Mouse (Mus musculus) megakaryocyte, adult 5-6 weeks (primary cell): ENCODE measurements around the gene Rflnb. TPM values are rescaled to one million over a fixed set of nuclear protein-coding genes. Genes with fewer than 3 reads are reported as not detected.
A peak's percentile ranks its signal among the peaks of the same experiment; 100 is the strongest.

Experiments used
- ATAC-seq: 2 replicates; pipeline ENCODE4 v1.8.0; 2016; ENCODE audit warnings: mild to moderate bottlenecking, inconsistent platforms; ENCODE audit not compliant: poor library complexity, severe bottlenecking
- total RNA-seq, 2 experiments: library from RNA; stranded (forward) in 1 of 2; stranded (reverse) in 1 of 2; fragments of 153-499, 151-499 nt in 1 of 2; fragments of 221-1000, 200-1000 nt in 1 of 2; gene quantifications; 2 replicates each; pipeline versions ENCODE4 v1.2.3 to v1.2.4; 2015 to 2017

Rflnb gene
- total RNA-seq (2015), result 34.6 and 37.5 TPM in 2 replicates
- 45.7 and 54.6 TPM in 2 replicates for total RNA-seq (2017)

GRCm38 (mm10) chr11:76027139-76028071 lies at the start of gene Rflnb:
Rflnb (minus strand) TSS chr11:76027782.
- peak; percentile 88 for ATAC-seq

GRCm38 (mm10) chr11:76077341-76077740 lies 49.8 kb upstream of the Rflnb start:
- ATAC-seq, result no peak

- ATAC-seq, result no peak
Observed at GRCm38 (mm10) chr11:76074296-76075093, 46.9 kb upstream of the Rflnb start.

DNA sequence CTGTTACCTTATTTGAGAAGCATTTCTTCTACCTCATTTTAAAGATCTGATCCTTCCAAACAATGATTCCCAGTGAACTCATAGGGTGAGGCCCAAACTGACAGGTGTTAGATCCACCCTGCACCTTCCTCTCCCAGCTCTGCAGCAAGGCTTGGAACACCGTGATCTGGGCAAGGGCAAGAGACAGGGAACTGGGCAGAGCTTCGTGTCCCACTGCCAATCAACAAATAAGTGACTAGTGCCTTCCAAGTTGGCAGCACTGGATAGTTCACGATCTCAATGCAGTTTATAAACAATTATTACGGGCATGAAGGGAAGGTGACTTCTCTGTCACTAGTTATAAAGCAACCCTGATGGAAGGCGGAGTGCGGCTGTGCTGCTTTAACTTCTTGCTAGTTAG lies 42.2 kb upstream of the Rflnb start:
- no peak for ATAC-seq

GRCm38 (mm10) chr11:76066563-76067156 lies 39.1 kb upstream of the Rflnb start:
- no peak for ATAC-seq

DNA sequence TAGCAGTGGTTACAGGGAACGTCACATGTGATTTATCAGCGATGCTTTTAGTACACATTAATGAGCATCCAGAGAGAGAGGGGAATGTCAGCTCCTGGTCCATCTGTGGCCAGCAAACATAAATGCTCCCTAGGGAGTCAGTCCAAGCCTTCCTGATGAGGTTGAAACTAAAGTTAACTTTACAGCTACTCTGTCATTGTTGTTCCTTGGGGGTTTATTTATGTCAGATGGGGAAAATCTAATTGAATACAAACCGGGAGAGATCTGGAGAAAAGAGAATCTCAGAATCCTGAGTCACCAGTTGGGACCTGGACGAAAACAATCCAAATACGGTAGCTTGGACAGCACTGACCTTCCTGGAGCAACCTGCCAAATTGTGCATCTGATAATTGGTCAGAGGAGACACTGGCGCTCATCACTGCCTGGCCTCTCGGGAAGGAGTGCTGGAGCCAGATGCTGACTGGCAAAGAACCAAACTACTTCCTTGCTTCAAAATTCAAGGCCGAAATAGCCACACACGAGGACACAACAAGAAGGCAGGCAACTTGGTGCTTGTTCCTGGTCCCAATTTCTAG lies 38.0 kb upstream of the Rflnb start:
- ATAC-seq, result no peak

- ATAC-seq, result peak; percentile 97
Observed at GRCm38 (mm10) chr11:76064411-76064810, 36.8 kb upstream of the Rflnb start.

GRCm38 (mm10) chr11:76060906-76061305 lies 33.3 kb upstream of the Rflnb start:
- ATAC-seq, result no peak

DNA sequence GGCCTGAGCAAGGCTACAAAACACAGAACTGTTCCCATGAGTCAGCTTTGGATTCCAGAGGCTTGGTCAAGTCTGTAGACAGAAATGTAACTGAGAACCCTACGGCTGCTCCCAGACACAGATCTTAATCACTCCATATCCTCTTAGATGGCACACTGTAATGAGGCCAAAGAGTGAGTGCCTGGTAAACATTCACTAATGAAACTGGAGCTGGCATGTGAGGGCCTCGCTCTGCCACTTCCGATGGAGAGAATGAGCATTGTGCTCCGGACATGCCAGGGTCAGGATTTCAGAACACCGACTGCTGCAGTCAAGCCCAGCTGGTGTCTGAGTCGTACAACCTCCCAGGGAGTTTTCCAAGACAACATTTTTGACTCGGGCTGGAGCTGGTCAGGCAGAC lies 32.4 kb upstream of the Rflnb start:
- no peak for ATAC-seq

DNA sequence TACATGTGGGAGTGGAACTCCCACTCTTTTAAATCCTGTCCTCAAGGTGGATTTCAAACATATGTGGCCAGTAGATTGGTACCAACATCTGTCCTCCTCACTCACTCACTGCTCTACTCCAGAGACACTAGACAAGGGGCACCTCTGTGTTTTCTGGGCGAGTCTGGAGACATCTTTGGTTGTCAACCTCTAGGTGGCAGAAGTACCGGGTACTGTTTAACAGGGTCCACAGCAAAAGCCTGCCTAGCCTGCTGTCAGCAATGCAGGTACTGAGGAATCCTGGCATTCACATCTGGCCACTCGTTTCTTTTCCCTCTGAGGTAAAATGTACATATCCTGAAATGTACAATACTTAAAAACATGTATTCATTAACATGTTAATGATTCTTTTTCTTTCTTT lies 28.9 kb upstream of the Rflnb start:
- no peak for ATAC-seq

DNA sequence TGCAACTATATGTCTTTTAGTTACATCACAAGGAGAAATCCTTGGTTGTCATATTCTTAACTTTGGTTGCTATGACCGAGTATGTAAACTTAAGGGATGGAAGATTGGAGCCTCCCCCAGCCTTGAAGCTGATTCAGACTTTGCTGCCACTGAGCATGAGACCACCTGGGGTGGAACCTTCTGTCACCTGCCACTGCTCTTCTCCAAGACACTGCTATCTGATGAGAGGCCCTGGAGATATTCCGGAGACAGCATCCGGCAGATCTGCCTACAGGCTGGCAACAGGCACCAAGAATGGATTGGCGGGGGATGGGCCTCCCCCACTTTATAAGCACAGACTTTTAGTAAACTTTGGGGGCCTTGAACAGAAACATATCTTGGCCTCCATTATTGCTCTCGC lies 24.9 kb upstream of the Rflnb start:
- no peak for ATAC-seq

DNA sequence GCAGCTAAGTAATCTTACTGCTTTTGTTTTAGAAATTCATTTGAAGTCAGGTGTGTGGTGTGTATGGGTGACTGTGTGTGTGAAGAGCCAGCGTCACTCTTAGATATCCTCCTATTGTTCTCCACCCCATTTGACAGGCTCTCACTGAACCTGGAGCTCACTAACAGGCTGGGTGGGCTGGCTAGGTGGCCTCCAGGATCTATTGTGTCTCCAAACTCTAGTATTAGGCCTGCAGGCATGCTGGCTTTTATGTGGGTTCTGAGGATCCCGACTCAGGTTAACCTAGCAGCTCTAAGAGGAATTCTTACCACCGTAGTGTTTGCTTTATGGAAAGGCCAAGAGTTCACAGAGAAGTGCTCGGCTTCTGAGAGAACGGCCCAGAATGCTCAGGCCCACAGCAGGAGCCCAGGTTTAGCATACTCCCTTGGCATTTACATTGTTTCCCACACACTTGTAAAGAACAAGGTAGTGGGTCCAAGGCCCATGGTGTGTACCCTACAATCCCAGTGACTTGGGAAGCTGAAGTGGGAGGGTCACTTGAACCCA lies 23.5 kb upstream of the Rflnb start:
- no peak for ATAC-seq

- ATAC-seq, result no peak
Observed at GRCm38 (mm10) chr11:76050509-76050908, 22.9 kb upstream of the Rflnb start.

DNA sequence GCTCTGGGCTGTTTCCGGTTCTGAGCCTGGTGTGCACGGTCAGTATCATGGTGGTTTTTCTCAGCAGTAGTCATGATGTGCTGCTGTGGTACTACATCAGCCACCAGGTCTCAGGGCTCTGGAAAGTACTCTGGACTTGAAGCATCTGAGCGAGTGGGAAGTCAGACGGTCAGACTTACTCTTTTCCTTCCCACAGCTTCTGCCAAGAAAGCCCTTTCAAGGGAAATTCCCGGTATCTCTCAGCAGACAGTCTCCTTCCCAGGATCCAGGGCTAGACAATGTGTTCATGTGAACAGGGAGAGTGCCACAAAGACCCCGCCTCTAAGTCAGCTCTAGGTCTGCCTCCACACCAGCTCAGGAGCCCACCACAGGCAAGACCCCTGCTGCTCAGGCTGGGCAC lies 17.8 kb upstream of the Rflnb start:
- ATAC-seq, result no peak

- ATAC-seq, result no peak
Observed at GRCm38 (mm10) chr11:76044468-76044867, 16.9 kb upstream of the Rflnb start.

GRCm38 (mm10) chr11:76042882-76043281 lies 15.3 kb upstream of the Rflnb start:
- no peak for ATAC-seq

- ATAC-seq, result no peak
Observed at GRCm38 (mm10) chr11:76042041-76042638, 14.6 kb upstream of the Rflnb start.

DNA sequence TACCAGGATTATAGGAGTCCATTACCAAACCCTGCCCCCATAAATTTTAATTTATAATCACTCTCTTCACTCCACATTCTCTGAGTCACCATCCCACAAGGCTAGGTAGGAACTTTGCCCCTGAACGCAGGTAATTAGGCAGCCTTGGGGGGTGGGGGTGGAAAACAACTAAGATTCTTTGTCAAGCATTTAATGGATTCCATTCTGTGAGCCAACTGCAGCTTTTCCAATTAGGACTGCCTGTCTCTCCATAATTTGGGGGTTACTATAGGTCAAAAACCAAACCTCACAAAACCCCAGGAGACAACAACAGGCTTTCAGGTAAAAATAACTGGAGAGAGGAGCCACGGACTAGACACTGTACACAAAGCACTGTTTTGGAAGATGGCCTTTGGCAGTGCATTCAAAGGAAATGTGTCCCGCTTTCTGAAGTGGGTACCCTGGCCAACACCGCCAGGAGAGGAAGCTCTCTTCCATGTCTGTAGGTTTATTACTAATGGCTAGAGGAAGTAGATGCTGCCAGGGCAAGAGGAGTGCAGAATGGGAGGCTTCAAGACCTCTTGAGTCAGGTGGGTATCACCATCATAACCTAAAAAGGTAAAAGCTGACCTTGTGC lies 13.3 kb upstream of the Rflnb start:
- no peak for ATAC-seq

DNA sequence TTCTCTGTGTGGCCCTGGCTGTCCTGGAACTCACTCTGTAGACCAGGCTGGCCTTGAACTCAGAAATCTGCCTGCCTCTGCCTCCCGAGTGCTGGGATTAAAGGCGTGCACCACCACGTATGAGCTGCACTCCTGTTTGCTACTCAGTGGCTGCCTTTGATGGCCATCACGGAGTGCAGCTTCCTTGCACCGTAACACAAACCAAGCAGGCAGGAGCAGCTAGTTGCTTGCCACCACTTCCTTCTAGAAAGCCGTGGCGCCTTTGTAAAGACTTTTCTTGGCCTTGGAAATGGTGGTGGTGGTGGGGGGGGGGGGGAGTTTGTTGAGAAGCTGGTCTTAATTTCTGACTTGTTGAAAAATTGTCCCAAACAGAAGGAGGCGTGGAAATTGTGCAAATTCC lies 12.5 kb upstream of the Rflnb start:
- ATAC-seq, result no peak
